Mouse (Mus musculus): Measurements from ENCODE around the gene Gnaq.
"Not testable (repeated sequence)": the region's sequence is repeated elsewhere in the genome, so short reads cannot be mapped to it uniquely, and the experiment has no call there.

Gnaq gene

DNA sequence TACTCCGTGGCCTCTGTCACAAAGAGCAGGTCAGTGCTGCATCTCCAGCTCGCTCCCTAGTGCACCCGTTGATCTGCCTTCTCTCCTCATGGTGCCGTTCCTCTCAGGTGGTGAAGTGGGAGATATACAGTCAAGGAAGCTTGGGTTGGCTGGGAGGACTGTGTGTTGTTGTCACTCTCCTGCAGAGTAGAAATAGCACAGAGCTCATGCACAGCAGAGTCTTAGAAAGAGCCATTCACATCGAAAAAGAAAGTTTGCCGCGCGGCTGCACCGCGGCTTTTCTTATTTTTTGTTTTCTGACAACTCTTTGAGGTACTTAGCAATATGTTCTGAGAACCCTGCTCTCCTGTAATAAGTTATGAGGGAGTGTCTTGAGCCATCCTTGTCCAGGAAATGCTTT is 10.4 kb downstream of the Gnaq start:
- in situ Hi-C loops (cut with MboI, MseI): loop anchor here (25.0 kb wide), 1 partner anchor 231 kb away; no protein-coding TSS in a partner anchor

DNA sequence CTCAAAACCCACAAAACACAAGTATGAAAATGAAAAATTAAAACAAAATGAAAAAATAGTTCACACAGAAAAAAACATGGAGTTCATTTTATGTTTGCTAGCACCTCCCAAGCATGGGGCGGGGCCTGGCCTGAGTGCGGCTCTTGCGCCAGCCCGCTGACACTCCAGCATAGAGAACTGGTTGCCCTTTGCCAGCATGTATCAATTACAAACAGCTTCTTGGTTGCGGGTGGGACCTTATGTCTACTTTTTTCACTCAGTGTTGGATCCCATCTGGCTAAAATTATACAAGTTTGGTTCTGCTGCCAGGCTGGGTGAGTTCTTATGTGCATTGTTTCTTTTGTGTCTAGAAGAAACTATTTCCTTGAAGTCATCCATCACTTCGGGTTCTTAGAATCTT is 14.8 kb downstream of the Gnaq start:
- in situ Hi-C loops (cut with MboI, MseI): loop anchor here (25.0 kb wide), 1 partner anchor 235 kb away; no protein-coding TSS in a partner anchor

DNA sequence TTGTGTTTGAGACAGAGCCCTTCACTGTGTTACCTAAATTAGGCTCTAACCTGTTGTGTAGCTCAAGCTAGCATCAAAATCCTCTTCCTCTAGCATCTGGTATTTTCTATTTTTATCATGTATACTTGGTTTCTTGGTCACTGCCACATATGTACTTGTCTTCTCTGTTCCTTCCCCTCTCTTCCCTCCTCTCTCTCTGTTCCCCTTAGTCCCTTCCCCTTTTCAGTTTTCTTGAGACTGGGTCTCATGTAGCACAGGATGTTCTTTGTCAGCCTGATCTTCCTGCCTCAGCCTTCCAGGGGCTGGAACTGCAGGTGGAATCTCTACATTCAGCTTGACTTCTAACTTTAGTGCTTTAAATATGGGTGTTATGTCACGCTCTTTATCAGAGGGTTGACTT is 16.5 kb downstream of the Gnaq start:
- in situ Hi-C loops (cut with MboI, MseI): loop anchor here (25.0 kb wide), 1 partner anchor 237 kb away; no protein-coding TSS in a partner anchor

DNA sequence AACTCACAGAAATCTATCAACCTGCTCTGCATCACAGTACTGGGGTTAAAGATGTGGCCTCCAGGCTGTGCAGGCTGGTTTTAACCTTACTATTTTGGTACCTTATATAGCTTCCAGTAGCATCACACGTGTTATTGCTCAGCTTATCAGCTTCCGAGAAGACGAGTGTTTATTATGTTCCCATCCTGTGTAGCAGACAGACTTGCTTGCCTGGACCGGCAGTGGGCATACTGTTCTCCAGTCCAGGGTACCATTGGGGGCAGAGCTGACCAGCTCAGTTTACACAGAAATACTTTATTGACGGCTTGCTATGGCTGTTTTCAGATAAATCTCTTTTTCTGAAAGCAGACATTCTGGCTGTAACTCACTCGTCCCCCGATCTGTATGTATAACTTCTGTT is 17.7 kb downstream of the Gnaq start:
- in situ Hi-C loops (cut with MboI, MseI): no loop called here

DNA sequence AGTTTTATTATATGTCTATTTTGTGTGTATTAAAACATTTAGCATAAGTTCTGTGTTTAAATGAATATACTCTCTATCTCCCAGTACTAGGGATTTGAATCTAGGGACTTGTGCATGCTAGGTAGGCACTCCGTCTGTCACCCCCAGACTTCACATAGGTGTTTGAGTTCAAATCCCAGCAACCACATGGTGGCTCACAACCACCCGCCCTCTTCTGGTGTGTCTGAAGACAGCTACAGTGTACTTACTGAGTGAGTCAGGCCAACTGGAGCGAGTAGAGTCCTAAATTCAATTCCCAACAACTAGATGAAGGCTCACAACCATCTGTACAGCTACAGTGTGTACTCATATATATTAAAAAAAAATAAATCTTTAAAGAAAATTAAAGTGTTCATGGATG is 21.2 kb downstream of the Gnaq start:
- in situ Hi-C loops (cut with MboI, MseI): no loop called here

DNA sequence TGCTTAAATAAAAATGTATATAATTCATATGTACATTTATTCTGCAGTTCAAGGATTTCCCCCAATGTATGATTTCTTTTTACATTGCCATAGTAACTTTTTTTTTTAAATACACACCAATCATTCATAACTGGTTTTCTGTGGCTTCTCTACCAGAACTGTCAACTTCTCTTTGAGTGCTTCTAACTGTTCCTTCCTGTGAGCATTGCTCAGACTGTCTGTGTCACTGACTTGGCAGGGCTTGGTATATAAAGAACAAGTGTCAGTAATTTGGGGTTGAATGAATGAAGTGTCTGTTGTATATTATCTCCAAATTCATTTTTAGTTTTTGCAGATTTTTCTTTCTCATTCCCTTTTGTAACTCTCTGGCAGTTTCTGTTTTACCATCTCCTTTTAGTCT is 21.8 kb downstream of the Gnaq start:
- in situ Hi-C loops (cut with MboI, MseI): no loop called here

DNA sequence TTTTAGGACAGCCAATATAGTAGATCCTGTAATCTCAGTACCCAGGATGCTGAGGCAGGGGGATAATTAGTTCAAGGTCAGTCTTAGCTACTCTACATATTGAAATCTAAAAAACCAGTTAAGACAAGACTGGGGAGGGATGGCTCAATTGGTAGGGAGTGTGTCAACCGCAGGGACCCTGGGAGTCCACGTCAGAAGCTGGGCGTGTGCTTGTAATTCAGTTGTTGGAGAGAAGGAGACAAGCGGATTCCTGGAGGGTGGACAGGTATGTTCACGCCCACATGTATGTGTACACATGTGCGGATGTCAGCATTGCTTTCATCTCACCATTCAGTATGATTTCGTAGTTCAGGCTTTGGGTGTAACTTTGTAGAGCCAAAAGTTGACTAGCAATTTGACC is 24.5 kb downstream of the Gnaq start:
- in situ Hi-C loops (cut with MboI, MseI): no loop called here

DNA sequence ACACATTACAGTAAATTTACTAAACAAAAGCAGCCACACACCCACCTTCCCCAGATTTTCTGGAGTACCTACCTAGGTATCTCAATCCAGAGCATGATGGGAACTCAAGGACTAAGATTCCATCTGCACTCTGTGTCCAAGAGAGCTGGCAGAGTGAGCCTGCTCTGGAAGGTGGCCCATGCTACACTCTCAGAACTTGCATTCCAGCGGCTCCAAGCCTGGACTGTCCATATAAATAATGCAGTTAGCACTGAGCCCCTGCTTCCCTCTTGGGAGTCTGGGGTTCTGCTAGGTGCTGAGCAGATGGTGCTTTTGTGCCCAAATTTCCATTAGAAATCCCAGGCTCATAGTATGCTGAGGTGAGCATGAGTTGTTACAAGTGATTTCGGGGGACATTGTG is 28.1 kb downstream of the Gnaq start:
- in situ Hi-C loops (cut with MboI, MseI): no loop called here

DNA sequence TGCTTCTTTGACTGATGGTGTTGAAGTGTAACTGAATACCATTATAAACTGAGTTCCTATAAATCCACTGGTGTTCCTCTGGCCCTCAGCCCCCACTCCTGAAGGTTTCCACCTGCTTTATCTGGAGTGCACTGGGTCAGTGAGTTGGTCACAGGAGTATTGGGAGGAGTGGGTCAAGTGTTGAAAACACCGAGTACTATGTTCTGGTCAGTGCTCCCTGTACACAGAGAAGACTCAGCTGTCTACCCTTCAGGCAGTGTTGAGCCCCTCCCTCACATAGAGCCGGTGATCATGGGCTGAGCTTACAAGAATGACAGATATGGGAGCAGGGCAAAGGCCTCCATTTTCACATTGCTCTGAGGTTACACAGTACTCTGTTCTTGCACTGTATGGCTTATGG is 28.6 kb downstream of the Gnaq start:
- in situ Hi-C loops (cut with MboI, MseI): no loop called here

DNA sequence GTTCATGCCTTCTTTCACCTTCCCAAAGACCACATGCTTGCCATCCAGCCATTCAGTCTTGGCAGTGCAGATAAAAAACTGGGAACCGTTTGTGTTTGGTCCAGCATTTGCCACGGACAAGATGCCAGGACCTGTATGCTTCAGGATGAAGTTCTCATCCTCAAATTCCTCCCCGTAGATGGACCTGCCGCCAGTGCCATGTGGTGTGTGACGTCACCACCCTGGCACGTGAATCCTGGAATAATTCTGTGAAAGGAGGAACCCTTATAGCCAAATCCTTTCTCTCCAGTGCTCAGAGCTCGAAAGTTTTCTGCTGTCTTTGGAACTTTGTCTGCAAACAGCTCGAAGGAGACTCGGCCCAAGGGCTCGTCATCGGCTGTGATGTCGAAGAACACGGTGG is 31.8 kb downstream of the Gnaq start:
- in situ Hi-C loops (cut with MboI, MseI): not testable (repeated sequence)

DNA sequence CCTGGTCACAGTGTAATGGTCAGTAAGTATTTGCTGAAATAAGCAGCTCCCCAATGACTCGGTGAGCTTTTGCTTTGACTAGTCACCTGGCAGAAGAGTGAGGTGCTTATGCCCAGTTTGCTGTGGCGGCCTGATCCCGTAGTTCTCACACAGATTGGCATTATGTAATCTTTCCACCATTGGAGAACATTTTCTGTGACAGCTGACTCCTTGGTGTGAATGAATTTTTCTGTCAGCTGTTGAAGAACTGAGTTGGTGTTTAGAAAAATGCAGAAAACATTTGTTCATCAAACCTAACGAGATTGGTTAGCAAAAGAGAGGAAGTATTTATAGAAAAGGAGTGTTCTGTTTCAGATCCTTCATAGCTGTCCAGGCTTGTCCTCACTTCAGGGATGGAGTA is 34.6 kb downstream of the Gnaq start:
- in situ Hi-C loops (cut with MboI, MseI): no loop called here

DNA sequence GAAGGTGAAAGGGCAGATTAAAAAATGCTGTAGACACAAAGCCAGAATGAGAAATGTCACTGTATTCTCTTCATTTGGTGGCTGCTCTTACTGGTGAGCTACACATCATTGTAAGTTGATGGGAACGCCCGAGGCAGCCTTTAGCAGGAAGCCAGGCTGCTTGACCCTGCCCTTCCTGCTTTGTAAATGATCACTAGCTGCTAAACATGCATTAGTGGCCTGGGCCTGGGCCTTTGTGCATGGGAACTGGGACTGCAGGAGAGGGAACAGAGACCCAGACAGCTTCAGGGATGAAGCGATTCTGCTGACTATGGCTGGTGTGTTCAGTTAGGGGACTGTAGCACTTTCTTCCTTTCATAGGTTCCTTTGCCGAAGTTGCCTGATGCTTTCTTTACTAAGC is 35.6 kb downstream of the Gnaq start:
- in situ Hi-C loops (cut with MboI, MseI): no loop called here

DNA sequence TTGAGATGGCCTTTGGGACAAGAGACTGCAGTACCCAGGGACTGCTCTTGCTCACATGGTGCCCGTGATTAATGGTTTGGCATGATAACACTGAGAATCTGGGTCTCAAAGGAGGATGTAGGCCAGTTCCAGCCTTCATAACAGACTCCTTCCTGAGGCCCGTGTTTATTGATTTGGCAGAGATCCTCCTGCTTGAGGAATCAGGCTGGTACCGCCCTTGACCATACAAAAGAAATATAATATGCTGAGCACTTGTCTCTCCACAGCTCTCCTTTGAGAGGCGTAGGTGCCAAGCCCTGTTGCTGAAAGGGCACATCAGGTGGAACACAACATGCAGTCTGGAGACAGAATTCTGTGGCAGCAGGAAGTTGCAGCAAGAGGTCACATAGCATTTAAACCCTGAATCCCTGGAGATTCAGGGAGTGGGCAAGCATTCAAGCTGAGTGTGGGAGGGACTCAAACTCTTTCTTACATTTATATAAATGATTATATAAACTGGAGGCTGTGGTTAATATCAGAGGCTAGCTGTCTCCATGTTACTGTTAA is 36.1 kb downstream of the Gnaq start:
- in situ Hi-C loops (cut with MboI, MseI): no loop called here

DNA sequence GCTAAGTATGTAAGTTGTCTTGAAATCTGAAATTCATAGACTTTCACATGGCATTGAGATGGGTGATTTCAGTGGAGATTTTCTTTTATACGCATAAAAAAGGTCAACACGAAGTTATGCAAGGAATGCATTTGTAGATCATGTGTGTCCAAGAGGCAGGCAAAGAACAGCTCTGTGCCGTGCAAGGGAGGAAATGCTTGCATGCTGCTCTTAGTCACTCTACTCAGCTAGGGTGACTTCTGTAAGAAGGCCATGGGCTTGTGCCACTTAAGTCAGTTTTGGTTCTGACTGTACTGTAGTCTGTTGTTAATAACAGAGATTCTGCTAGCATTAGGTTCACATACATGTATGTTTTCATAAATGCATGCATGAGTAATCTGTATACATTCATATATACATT is 38.1 kb downstream of the Gnaq start:
- in situ Hi-C loops (cut with MboI, MseI): no loop called here

DNA sequence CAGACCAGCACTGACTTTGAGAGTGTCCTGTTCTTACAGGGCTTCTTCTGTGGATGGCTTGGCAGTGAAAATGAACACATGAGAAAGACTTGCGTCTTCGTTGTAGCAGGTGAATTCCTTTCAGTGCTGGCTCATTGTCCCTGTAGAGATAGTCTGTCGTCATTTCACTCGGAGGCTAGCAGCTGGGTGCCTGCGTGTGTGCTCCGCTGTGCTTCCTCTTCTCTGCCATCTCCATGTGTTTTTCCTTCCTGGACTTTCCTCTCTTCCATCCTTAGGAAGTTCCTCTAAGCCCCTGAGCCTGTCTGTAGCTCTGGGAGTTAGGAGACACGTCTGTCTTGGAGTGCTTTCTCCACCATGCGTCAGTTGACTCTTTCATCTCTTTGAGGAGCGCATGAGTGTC is 41.1 kb downstream of the Gnaq start:
- in situ Hi-C loops (cut with MboI, MseI): no loop called here

DNA sequence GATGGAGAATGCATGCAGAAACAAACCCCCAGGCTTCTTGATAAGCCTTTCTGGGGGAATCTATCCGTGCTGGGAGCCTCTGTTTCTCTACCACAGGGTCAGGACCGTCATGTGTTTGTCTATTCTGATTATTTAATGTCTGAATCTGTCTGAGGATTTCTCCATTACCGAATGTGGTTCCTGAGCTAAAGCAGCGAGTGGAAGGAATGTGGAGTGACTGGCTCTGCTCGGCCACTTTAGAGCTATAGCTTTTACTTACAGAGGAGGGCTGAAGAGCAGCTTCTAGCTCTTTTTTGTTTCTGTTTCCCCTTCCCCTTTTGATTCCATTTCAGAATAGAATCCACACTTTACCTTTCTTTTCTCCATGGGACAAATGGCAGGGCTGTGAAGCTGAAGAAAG is 43.8 kb downstream of the Gnaq start:
- in situ Hi-C loops (cut with MboI, MseI): no loop called here

DNA sequence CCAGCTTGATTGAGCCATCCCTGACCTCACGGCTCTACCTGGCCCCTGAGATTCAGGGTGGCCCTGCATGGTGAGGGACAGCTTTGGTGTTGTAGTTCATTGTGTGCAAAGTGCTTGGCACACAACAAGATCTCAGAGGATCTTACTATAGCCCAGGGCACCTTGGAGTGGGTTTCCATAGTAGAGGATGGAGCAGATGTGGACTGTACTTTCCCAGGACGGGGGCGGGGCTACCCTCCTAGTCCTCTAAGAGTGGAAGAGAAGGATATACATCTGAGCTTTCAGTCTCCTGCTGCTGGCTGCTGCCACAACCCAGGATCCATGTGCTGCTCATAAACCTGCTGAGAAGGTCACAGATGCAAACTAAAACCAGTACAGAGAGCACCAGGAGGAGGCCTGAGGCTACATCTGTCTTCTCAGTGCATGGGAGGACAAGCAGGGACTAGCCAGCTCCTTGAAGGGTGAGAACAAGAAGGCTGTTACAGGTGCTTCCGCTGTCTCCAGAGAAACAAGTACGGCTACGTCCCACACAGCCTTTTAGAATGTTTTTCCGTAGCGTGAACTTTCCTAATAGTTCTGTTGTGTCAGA is 44.6 kb downstream of the Gnaq start:
- in situ Hi-C loops (cut with MboI, MseI): no loop called here

DNA sequence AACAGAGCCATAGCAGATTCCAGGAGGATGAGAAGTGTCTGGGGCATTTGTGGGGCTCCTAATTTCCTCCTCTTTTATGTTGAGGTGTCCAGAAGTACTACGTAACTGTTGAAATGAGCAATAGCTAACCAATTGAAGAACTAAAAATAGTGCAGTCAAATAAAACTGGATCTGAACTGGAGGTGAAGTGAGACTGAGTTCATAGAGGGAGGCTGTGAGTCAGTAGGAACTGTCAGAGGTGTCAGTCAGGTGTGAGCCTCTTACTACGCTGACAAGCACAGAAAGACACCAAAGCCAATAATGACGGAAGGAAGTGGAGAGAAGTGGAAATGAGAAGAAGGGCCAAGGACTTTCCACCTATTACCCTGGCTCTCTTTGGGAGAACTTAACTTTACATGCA is 48.6 kb downstream of the Gnaq start:
- in situ Hi-C loops (cut with MboI, MseI): no loop called here

DNA sequence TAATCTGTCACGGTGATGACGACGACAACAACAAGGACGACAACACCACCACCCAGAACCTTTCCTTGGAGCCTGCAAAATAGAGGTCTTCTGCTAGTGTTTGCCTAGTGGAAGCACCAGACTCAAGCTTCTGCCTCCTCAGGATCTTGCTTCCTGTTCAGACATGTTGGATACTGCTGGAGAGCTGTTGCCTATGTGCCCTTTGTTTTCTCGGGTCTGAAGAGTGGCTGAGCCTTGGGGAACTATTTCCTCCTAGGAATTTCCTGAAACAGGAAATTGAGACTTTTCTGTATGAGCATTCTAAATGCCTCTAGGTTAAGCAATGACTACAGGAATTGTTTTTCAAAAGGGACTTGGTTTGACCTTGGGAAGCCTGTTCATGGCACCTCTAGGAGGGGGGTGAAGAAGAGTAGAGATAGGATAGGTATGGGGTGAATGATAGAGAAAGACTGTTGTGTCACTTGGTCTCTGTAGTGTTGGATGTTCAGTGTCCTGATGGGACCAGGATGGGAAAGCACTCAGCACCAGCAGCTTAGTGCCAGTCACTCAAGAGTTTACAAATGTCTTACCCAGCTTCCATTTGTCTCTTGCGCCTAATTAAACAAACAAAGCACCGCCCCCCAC is 49.3 kb downstream of the Gnaq start:
- in situ Hi-C loops (cut with MboI, MseI): no loop called here

DNA sequence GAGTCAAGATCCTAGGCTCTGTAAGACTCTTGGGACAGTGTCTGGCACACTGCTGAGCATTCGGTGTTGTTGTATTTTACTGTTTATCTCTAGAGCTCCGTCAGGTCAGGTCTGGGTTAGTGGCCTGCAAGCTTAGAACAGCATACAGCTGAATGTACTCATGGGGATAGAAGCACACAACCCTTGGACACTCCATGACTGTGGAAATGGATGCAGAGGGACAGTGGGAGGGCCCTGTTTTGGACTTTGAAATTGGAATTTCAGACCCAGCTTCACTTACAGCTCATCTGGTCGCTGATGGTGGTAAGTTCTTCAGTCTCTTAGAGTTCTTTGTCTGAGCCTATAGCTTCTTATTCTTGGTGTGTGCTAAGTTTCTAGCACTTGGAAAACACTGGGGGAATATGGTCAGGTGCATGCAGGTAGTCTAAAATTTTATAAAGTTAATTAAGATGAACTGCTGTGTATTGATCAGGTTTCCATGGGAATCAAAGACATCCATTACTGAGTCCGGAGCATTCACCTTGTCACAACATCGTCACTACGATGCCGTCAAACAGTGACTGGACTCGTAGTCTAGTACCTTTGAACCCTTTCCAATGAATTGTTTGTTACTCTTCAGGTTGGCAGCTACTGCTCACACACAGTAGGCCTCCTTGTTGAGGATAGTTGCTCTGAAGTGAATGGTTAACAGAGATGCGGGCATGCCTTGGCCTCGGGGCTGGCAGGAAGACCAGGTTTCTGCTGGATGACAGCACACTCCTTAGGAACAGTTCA is 51.1 kb downstream of the Gnaq start:
- in situ Hi-C loops (cut with MboI, MseI): no loop called here

DNA sequence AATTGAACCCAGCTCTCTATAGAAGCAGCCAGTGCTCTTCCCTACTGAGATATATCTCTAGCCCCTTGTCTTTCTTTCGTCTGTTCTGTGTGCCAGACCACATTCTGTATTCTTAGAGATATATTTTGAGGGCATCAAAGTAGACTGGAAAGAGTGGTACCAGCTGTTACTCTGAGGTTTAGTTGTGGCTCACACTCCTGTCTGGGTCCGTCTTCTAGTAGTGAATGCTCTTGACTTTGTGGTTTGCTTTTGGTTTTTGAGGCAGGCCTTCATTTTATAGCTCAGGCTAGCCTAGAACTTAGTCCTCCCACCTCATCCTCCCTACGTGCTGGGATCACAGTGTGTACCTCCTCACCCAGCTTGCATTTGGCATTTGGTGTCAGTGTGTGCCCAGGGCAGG is 54.4 kb downstream of the Gnaq start:
- in situ Hi-C loops (cut with MboI, MseI): no loop called here

DNA sequence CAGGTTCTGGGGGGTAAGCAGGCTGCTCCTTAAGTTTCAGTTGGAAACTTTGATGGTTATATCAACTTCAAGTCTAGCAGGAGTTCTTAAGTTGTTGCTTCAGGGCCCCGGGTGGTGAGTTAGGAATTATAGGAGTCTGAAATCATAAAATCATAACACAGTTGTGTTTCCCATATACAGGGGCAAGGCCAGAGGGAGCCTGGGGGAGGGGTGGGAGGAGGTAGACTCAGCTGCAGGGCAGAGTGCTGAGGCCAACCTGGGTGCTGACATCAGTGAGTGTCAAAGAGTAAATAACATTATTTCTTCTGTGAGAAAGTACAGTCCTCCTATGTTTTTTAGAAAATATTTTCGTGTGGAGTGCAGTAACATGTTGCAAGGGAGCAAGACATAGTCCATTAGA is 55.3 kb downstream of the Gnaq start:
- in situ Hi-C loops (cut with MboI, MseI): no loop called here
